Mouse (Mus musculus): ENCODE measurements around the gene Pomc. TPM values are rescaled to one million over a fixed set of nuclear protein-coding genes. Genes with fewer than 3 reads are reported as not detected.

Gene Pomc
- total RNA-seq, 2 experiments from 2014 or later: 0.68 TPM; not detected in 1

Other genes with a start within 250 kb of the Pomc start
- gene Dnmt3a, start 148.9 kb upstream of the Pomc start, total RNA-seq (2014; fragmentation: Nextera tagmentation): 13.4 and 30.0 TPM in 2 replicates
- 10.7 and 16.8 TPM in 2 replicates for gene Dnmt3a, start 148.9 kb upstream of the Pomc start, total RNA-seq (2017)
- 0.02 and 0.99 TPM in 2 replicates for gene Efr3b, start 84.0 kb downstream of the Pomc start, total RNA-seq (2014; fragmentation: Nextera tagmentation)
- 0.70 and 0.91 TPM in 2 replicates for gene Efr3b, start 84.0 kb downstream of the Pomc start, total RNA-seq (2017)
- gene Dnajc27, start 127.6 kb downstream of the Pomc start, total RNA-seq (2014; fragmentation: Nextera tagmentation): 10.8 and 11.8 TPM in 2 replicates
- 5.8 and 8.0 TPM in 2 replicates for gene Dnajc27, start 127.6 kb downstream of the Pomc start, total RNA-seq (2017)
- gene Adcy3, start 178.2 kb downstream of the Pomc start, total RNA-seq (2014; fragmentation: Nextera tagmentation): 0.33 and 0.67 TPM in 2 replicates
- 0.33 and 5.2 TPM in 2 replicates for gene Adcy3, start 178.2 kb downstream of the Pomc start, total RNA-seq (2017)